Mouse (Mus musculus) C2C12 (cell line): ENCODE measurements at regions not wholly inside any gene's neighbourhood (a gene's known extent, or its start where the extent isn't known, plus 50 kb on each side); places are given as distances from the start of the nearest gene placed in this dataset.

ENCODE experiments used
- H3K27me3 ChIP-seq: one replicate; pipeline ENCODE4 v1.6.1; 2011; ENCODE audit not compliant: control insufficient read depth, insufficient read depth, insufficient read length
- H3K36me3 ChIP-seq: one replicate; pipeline ENCODE4 v1.6.1; 2011; ENCODE audit not compliant: control insufficient read depth, insufficient read depth
- H3K4me3 ChIP-seq: one replicate; pipeline ENCODE4 v1.5.1; 2011; ENCODE audit warnings: mild to moderate bottlenecking, control low read depth; ENCODE audit not compliant: poor library complexity, insufficient read depth, severe bottlenecking
- H3K79me2 ChIP-seq: one replicate; pipeline ENCODE4 v1.6.1; 2011; ENCODE audit not compliant: control insufficient read depth, insufficient read depth
- H3K79me3 ChIP-seq: one replicate; pipeline ENCODE4 v1.6.1; 2011; ENCODE audit warnings: low read depth, control low read depth
- H3ac ChIP-seq: one replicate; pipeline ENCODE3; 2011; ENCODE audit warnings: low read depth; ENCODE audit not compliant: control insufficient read depth, insufficient read length
- CEBPB ChIP-seq: IDR thresholded peaks from one replicate; pipeline ENCODE4 v1.6.1; 2011; ENCODE audit warnings: low read depth, mild to moderate bottlenecking, control low read depth, moderate library complexity
- CTCF ChIP-seq: IDR thresholded peaks from one replicate; pipeline ENCODE4 v1.5.1; 2011; ENCODE audit not compliant: control insufficient read depth, insufficient read depth, insufficient read length
- FOSL1 ChIP-seq: IDR thresholded peaks from one replicate; pipeline ENCODE4 v1.8.0; 2011; ENCODE audit warnings: mild to moderate bottlenecking, low read length; ENCODE audit not compliant: poor library complexity, insufficient read depth, severe bottlenecking
- MAX ChIP-seq: IDR thresholded peaks from one replicate; pipeline ENCODE4 v1.6.1; 2011; ENCODE audit warnings: mild to moderate bottlenecking, control low read depth
- MYOD1 ChIP-seq: IDR thresholded peaks from one replicate; pipeline ENCODE4 v1.6.1; 2011; ENCODE audit warnings: low read depth; ENCODE audit not compliant: control insufficient read depth, insufficient read length
- MYOG ChIP-seq: IDR thresholded peaks from one replicate; pipeline ENCODE4 v1.6.1; 2011; ENCODE audit not compliant: control insufficient read depth, insufficient read length; ENCODE audit errors: extremely low read depth
- USF1 ChIP-seq: IDR thresholded peaks from one replicate; pipeline ENCODE4 v1.6.1; 2011; ENCODE audit warnings: low read depth, mild to moderate bottlenecking, control low read depth, moderate library complexity

DNA sequence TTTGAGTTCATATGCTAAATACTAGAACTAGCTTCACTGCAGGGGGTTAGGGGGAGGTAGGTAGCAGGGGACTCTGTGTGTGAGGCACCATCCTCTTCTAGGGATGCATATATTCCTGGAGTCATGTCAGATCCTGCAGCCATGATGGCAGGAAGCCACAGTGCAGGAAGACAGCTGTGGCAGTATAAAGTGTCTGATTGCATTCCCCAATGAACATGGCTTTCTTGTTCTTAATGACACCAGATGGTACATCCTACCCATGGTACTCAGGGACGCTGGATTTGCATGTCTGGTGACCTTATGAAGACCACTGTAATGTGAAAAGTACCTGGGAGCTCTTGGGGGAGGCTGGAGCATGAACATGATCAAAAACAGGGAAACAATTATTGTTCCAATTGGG is 1380.5 kb upstream of the Map3k7 start:
- Histone ChIP-seq H3K4me3 (no peak overlapping the region), H3K36me3 (no peaks in the 10 kb centered on the region), H3K79me3 (no peaks in the 10 kb centered on the region), H3K27me3 (no peaks in the 10 kb centered on the region), H3ac (no peak overlapping the region), H3K79me2 (no peaks in the 10 kb centered on the region)
- no peak for TF ChIP-seq USF1
- peak; percentile 39 for TF ChIP-seq MYOD1

DNA sequence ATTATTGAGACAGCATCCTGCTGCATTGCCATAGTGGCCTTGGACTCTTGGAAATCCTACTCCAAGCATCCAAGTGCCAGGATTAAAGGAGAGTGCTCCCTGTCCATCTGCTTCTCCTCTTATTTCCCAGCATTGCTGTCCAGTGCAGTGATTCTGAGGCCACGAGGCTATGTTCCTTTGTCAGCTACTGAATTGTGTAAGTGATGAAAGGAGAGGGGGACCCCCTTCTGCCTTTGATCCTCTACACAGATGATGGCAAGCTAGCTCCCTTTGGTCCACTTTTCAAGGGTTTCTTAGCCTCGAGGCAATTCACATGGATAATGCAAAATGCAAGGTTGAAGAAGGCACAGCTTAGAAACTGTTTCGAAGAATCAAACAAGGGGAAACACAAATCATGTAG is 1355.0 kb upstream of the Map3k7 start:
- Histone ChIP-seq H3K79me3 (no peaks in the 10 kb centered on the region), H3K27me3 (no peaks in the 10 kb centered on the region), H3ac (no peak overlapping the region), H3K79me2 (no peaks in the 10 kb centered on the region), H3K4me3 (no peak overlapping the region), H3K36me3 (no peaks in the 10 kb centered on the region)
- TF ChIP-seq FOSL1 (no peak), CEBPB (no peak), MYOG (no peak), USF1 (no peak), MYOD1 (no peak), CTCF (no peak)

DNA sequence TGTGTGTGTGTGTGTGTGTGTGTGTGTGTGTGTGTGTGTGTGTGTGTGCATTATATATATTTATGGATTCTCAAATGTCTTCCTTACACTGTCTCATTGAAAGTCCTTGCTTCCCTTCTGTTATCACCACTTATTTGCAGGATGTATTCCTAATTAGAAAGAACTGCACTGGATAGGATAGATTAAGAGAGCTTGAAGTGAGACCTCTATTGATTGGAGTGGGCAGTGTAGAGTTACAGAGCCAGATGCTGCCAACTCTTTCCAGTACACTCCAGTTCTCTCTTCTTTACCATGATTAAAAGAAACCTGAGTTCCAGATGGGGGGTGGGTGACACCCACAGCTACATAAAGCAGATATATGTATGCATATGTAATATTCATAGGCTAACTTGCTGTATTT is 1354.1 kb upstream of the Map3k7 start:
- no peaks in the 10 kb centered on the region for H3K36me3 ChIP-seq
- TF ChIP-seq MAX (no peak), MYOG (no peak), MYOD1 (no peak), FOSL1 (no peak), CTCF (no peak), CEBPB (no peak), USF1 (no peak)

DNA sequence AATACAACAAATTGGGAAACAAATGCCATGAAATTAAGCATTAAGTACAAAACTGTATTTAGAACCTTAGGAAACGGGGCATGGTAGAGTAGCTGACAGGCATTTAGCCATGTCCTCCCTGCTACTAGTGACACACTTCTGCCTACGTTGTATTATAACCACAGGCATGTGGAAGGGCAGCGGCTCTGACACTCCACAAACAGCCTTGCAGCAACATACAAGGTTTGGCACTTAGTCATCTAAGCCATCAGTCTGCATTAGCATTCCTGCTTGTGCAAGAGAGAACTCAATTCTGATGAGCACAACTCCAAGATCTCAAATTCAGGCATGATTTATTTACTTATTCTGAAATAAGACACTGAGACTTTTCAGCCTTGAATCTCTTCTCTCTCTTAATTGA is 1353.4 kb upstream of the Map3k7 start:
- no peak overlapping the region for H3ac ChIP-seq
- H3K79me3 ChIP-seq = no peaks in the 10 kb centered on the region
- H3K36me3 ChIP-seq = no peaks in the 10 kb centered on the region
- H3K27me3 ChIP-seq = no peaks in the 10 kb centered on the region
- no peak overlapping the region for H3K4me3 ChIP-seq
- TF ChIP-seq FOSL1 (peak; percentile 51), CEBPB (peak; percentile 87), CTCF (no peak), MYOD1 (peak; percentile 35)
- H3K79me2 ChIP-seq = no peaks in the 10 kb centered on the region

More for the DNA sequence above, 1354.1 kb upstream of the Map3k7 start:
- Histone ChIP-seq H3K4me3 (no peak overlapping the region), H3K79me2 (no peaks in the 10 kb centered on the region), H3K27me3 (no peaks in the 10 kb centered on the region), H3ac (no peak overlapping the region), H3K79me3 (no peaks in the 10 kb centered on the region)
